Mouse (Mus musculus) heart, embryonic 10.5 days (tissue): ENCODE results near the gene Prrc2b. TPM values are rescaled to one million over a fixed set of nuclear protein-coding genes. Genes with fewer than 3 reads are reported as not detected.
A peak's percentile ranks its signal among the peaks of the same experiment; 100 is the strongest.

Experiments
- DNase-seq: peaks from one replicate; pipeline ENCODE4 v3.0.0-alpha.2; 2017; ENCODE audit warnings: low spot score
- H3K27ac ChIP-seq: fragments of 300-500 bp; sonication (generic); 2 replicates; pipeline ENCODE4 v1.5.1; 2016; ENCODE audit warnings: mild to moderate bottlenecking
- H3K27me3 ChIP-seq: fragments of 300-500 bp; sonication (generic); 2 replicates; pipeline ENCODE4 v1.6.1; 2016; ENCODE audit warnings: mild to moderate bottlenecking; ENCODE audit not compliant: poor library complexity, insufficient read depth, severe bottlenecking
- H3K36me3 ChIP-seq: fragments of 300-500 bp; sonication (generic); 2 replicates; pipeline ENCODE4 v1.6.1; 2016; ENCODE audit warnings: mild to moderate bottlenecking, moderate library complexity
- H3K4me1 ChIP-seq: fragments of 300-500 bp; sonication (generic); 2 replicates; pipeline ENCODE4 v1.6.1; 2016; ENCODE audit warnings: mild to moderate bottlenecking
- H3K4me3 ChIP-seq: fragments of 300-500 bp; sonication (generic); 2 replicates; pipeline ENCODE4 v1.5.1; 2016; ENCODE audit warnings: mild to moderate bottlenecking, moderate library complexity
- H3K9me3 ChIP-seq: fragments of 300-500 bp; sonication (generic); 2 replicates; pipeline ENCODE4 v1.6.1; 2016; ENCODE audit warnings: mild to moderate bottlenecking, moderate library complexity
- WGBS: fragments of 180-500 bp; shearing (Covaris S2); methylation state at CpG from one replicate; pipeline ENCODE4 v1.1.7; 2016; 5-methylcytosine and 5-hydroxymethylcytosine counted together
- polyA plus RNA-seq: library from polyadenylated mRNA; unstranded; fragments of >200 nt; fragmentation: Nextera tagmentation; extraction: Ambion mirVana; gene quantifications from 2 replicates; pipeline ENCODE4 v1.2.1, GENCODE M21; 2016

The Prrc2b gene
- polyA plus RNA-seq, 1 experiment from 2014 or later = 54.6 TPM

GRCm38 (mm10) chr2:32213000-32213399, 62.1 kb downstream of the Prrc2b start:
- DNase-seq = no peak
- Histone ChIP-seq H3K9me3 (no peaks in the 10 kb centered on the region), H3K36me3 (peaks cover 100% of the 10 kb centered on the region), H3K27ac (no peak overlapping the region), H3K4me3 (no peak overlapping the region), H3K27me3 (no peaks in the 10 kb centered on the region), H3K4me1 (no peaks in the 10 kb centered on the region)
- WGBS = 77% methylated on average over 10 of the region's 10 CpGs

DNA sequence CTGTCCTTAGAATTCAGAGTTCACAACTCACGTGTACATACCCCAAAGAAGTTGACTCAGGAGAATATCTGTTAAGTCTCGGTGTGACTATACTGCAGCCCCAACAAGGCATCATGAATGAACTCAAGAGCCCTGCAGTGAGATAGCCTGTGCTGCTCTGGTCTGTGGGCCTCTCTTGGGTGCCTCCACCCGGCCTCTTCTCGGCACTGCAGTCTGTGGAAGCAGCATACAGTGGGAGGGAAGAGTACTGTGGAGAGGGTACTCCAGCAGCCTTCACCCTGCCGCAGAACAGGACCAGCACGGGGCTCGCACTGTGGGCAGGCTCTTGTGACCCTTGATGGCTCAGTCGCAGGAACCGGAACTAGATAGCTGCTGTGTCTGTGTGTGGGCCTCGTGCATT, 64.7 kb downstream of the Prrc2b start:
- no peaks in the 10 kb centered on the region for H3K27me3 ChIP-seq
- peaks cover 100% of the 10 kb centered on the region for H3K36me3 ChIP-seq
- DNase-seq = no peak

GRCm38 (mm10) chr2:32216506-32216905, 65.6 kb downstream of the Prrc2b start:
- WGBS = 85% methylated on average over 10 of the region's 10 CpGs
- no peak overlapping the region for H3K27ac ChIP-seq
- no peaks in the 10 kb centered on the region for H3K27me3 ChIP-seq
- no peak for DNase-seq
- no peak overlapping the region for H3K4me3 ChIP-seq
- no peaks in the 10 kb centered on the region for H3K9me3 ChIP-seq
- no peaks in the 10 kb centered on the region for H3K4me1 ChIP-seq
- peaks cover 100% of the 10 kb centered on the region for H3K36me3 ChIP-seq

More for the DNA sequence above, 64.7 kb downstream of the Prrc2b start:
- WGBS = 89% methylated on average over 10 of the region's 10 CpGs
- no peak overlapping the region for H3K27ac ChIP-seq
- H3K9me3 ChIP-seq = no peaks in the 10 kb centered on the region
- H3K4me1 ChIP-seq = no peaks in the 10 kb centered on the region
- no peak overlapping the region for H3K4me3 ChIP-seq

DNA sequence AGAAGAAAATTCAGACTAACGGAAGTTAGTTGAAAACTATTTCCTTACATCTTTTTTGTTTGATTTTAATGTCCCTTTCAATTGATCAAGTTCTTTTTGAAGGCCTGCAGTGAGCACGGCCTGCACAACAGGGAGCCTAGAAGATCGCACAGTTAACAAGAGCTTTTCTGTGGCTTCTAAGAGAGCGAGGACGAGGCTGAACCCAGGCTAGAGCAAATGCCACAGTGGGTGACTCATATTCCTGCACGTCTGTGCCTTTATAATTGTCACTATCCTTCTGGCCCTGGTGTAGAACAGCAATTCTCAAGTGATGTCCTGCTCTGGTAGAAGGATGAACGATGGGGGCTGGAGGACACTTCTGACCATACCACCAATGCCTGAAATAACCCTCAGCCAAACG, 66.8 kb downstream of the Prrc2b start:
- H3K27me3 ChIP-seq = no peaks in the 10 kb centered on the region
- no peak overlapping the region for H3K27ac ChIP-seq
- H3K4me1 ChIP-seq = no peaks in the 10 kb centered on the region
- H3K36me3 ChIP-seq = peaks cover 100% of the 10 kb centered on the region
- H3K4me3 ChIP-seq = no peak overlapping the region
- WGBS = 88% methylated on average over 8 of the region's 8 CpGs
- DNase-seq = no peak
- no peaks in the 10 kb centered on the region for H3K9me3 ChIP-seq

GRCm38 (mm10) chr2:32218113-32218512, 67.2 kb downstream of the Prrc2b start:
- Histone ChIP-seq H3K36me3 (peaks cover 100% of the 10 kb centered on the region), H3K27ac (no peak overlapping the region), H3K4me3 (no peak overlapping the region), H3K9me3 (no peaks in the 10 kb centered on the region), H3K27me3 (no peaks in the 10 kb centered on the region), H3K4me1 (no peaks in the 10 kb centered on the region)
- no peak for DNase-seq
- 90% methylated on average over 5 of the region's 5 CpGs for WGBS

GRCm38 (mm10) chr2:32218541-32219334, 67.9 kb downstream of the Prrc2b start:
- Histone ChIP-seq H3K27ac (no peak overlapping the region), H3K4me3 (no peak overlapping the region), H3K36me3 (peaks cover 100% of the 10 kb centered on the region), H3K4me1 (no peaks in the 10 kb centered on the region), H3K9me3 (no peaks in the 10 kb centered on the region), H3K27me3 (no peaks in the 10 kb centered on the region)
- WGBS = 83% methylated on average over 11 of the region's 11 CpGs
- no peak for DNase-seq

DNA sequence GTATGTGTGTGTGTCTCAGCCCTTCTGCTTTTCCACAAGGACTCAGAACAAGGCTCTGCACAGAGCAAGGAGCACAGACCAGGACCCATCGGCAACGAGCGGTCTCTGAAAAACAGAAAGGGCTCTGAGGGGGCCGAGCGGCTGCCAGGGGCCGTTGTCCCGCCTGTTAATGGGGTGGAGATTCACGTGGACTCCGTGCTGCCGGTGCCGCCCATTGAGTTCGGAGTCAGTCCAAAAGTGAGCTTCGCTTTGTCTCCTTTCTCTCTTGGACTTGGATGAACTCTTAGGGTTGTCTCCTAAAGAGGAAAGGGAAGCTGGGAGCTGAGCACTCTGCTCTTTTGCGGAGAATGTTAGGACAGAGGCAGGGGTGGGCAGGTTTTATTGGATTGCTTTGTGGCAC, 68.6 kb downstream of the Prrc2b start:
- Histone ChIP-seq H3K4me3 (no peak overlapping the region), H3K4me1 (no peaks in the 10 kb centered on the region), H3K36me3 (peaks cover 100% of the 10 kb centered on the region), H3K9me3 (no peaks in the 10 kb centered on the region), H3K27me3 (no peaks in the 10 kb centered on the region), H3K27ac (no peak overlapping the region)
- no peak for DNase-seq
- 93% methylated on average over 14 of the region's 14 CpGs for WGBS

DNA sequence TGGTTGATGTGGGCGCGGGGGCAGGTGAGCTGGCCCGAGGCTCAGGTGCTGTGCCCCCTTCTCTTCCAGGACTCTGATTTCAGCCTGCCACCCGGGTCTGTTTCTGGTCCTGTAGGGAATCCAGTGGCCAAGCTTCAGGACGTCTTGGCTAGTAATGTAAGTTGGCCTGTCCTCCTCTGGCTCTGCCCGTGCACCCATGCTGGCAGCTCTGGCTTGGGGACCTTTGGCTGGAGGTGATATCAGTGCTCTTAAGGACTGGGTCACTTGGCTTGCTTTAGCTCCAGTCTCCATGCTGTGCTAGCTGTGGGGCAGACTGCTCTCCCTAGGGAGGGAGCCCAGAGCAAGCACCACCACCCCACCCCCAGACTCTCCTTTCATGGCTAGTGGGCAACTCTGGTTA, 69.1 kb downstream of the Prrc2b start:
- WGBS = 88% methylated on average over 6 of the region's 6 CpGs

DNA sequence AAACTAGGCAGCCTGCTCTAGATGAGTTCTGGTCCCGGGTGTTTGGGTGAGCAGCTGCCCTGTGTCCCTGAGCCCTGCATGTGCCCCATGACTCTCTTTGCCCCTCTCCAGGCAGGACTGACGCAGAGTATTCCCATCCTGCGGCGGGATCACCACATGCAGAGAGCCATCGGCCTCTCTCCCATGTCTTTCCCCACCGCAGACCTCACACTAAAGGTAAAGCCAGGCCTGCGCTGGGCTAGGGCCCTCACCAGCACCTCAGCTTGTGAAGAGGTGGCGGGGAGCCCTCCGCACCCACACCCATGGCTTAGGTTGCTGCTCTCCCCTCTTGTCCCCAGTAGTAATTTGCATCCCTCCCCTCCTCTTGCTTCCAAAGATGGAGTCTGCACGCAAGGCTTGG, 70.1 kb downstream of the Prrc2b start:
- Histone ChIP-seq H3K4me1 (no peaks in the 10 kb centered on the region), H3K27me3 (no peaks in the 10 kb centered on the region), H3K9me3 (no peaks in the 10 kb centered on the region), H3K36me3 (peaks cover 100% of the 10 kb centered on the region), H3K27ac (no peak overlapping the region), H3K4me3 (no peak overlapping the region)
- WGBS = 94% methylated on average over 10 of the region's 10 CpGs
- DNase-seq = no peak

More for the DNA sequence above, 69.1 kb downstream of the Prrc2b start:
- Histone ChIP-seq H3K4me3 (no peak overlapping the region), H3K27me3 (no peaks in the 10 kb centered on the region), H3K27ac (no peak overlapping the region), H3K9me3 (no peaks in the 10 kb centered on the region), H3K4me1 (no peaks in the 10 kb centered on the region), H3K36me3 (peaks cover 100% of the 10 kb centered on the region)
- DNase-seq = no peak

DNA sequence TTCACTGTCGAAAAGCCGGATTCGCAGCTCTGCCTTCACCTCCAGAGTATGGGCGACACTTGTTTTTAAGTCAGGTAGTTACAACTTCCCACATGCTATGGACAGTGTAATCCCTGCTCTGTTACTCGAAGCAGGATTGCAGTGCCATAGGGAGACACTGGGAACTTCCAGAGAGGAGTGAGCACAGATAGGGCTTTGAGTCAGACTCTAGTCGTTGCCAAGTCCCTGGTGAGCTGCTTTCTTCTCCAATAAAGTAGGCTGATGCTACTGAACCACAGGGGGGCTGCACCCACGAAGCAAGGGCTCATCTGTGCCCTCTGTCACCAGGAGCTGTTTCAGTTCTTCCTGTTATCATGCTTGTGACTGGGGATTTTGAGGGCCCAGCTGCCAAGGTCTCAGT, 70.7 kb downstream of the Prrc2b start:
- no peak for DNase-seq
- Histone ChIP-seq H3K9me3 (no peaks in the 10 kb centered on the region), H3K4me1 (no peaks in the 10 kb centered on the region), H3K27ac (no peak overlapping the region), H3K36me3 (peaks cover 100% of the 10 kb centered on the region), H3K27me3 (no peaks in the 10 kb centered on the region), H3K4me3 (no peak overlapping the region)
- 88% methylated on average over 7 of the region's 7 CpGs for WGBS

GRCm38 (mm10) chr2:32222057-32222456, 71.2 kb downstream of the Prrc2b start:
- no peak overlapping the region for H3K27ac ChIP-seq
- H3K9me3 ChIP-seq = no peaks in the 10 kb centered on the region
- no peaks in the 10 kb centered on the region for H3K4me1 ChIP-seq
- no peak overlapping the region for H3K4me3 ChIP-seq
- peaks cover 100% of the 10 kb centered on the region for H3K36me3 ChIP-seq
- 87% methylated on average over 10 of the region's 10 CpGs for WGBS
- no peaks in the 10 kb centered on the region for H3K27me3 ChIP-seq
- no peak for DNase-seq

- WGBS = 35% methylated on average over 7 of the region's 7 CpGs
- peak overlapping the region; percentile 80 for H3K4me3 ChIP-seq
- H3K9me3 ChIP-seq = no peaks in the 10 kb centered on the region
- H3K4me1 ChIP-seq = peaks cover 17% of the 10 kb centered on the region
- no peaks in the 10 kb centered on the region for H3K27me3 ChIP-seq
- peak overlapping the region; percentile 89; the same call in 1 of the 2 replicates for H3K27ac ChIP-seq
- H3K36me3 ChIP-seq = peaks cover 44% of the 10 kb centered on the region
- no peak for DNase-seq
Measured at GRCm38 (mm10) chr2:32235433-32235832, 84.6 kb downstream of the Prrc2b start.

- Histone ChIP-seq H3K36me3 (peaks cover 39% of the 10 kb centered on the region), H3K27me3 (no peaks in the 10 kb centered on the region), H3K27ac (peak within 1 kb of the TSS; percentile 89), H3K9me3 (no peaks in the 10 kb centered on the region), H3K4me1 (peaks cover 17% of the 10 kb centered on the region), H3K4me3 (peak within 1 kb of the TSS; percentile 80)
- under 1% methylated on average over 54 of the region's 54 CpGs for WGBS
- peak; percentile 96 for DNase-seq
Measured at GRCm38 (mm10) chr2:32235886-32236759, 85.2 kb downstream of the Prrc2b start, which contains the start of gene Pomt1. Gene Pomt1 (plus strand): TSS chr2:32236590.
